Mouse (Mus musculus) retina, postnatal 7 days (tissue): ENCODE results near the gene Pla2g6.

Source experiments
- DNase-seq: peaks from one replicate; pipeline ENCODE4 v3.0.0-alpha.2; 2012; ENCODE audit warnings: low read depth, low spot score

Gene Pla2g6

DNA sequence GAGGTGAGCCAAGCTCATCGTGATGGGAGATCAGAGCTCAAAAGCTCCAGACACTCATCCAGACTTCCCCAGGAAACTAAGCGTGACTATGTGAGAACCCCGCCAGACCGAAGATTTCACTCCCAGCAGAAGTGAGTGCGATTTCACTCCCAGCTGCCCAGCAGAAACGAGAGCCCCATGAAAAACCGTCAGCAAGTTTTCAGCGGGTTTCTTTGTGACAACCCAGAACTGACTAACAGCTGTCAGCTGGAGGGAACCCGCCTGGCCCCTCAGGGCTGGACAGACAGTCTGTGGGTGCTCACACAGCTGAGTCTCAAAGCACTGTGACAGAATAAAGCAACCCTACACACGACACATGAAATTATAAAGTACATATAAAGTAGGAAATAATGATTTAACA lies 50.5 kb downstream of the Pla2g6 start:
- no peak for DNase-seq

GRCm38 (mm10) chr15:79273020-79273419 lies 55.2 kb downstream of the Pla2g6 start:
- DNase-seq = no peak

GRCm38 (mm10) chr15:79271124-79271746 lies 57.0 kb downstream of the Pla2g6 start:
- no peak for DNase-seq

DNA sequence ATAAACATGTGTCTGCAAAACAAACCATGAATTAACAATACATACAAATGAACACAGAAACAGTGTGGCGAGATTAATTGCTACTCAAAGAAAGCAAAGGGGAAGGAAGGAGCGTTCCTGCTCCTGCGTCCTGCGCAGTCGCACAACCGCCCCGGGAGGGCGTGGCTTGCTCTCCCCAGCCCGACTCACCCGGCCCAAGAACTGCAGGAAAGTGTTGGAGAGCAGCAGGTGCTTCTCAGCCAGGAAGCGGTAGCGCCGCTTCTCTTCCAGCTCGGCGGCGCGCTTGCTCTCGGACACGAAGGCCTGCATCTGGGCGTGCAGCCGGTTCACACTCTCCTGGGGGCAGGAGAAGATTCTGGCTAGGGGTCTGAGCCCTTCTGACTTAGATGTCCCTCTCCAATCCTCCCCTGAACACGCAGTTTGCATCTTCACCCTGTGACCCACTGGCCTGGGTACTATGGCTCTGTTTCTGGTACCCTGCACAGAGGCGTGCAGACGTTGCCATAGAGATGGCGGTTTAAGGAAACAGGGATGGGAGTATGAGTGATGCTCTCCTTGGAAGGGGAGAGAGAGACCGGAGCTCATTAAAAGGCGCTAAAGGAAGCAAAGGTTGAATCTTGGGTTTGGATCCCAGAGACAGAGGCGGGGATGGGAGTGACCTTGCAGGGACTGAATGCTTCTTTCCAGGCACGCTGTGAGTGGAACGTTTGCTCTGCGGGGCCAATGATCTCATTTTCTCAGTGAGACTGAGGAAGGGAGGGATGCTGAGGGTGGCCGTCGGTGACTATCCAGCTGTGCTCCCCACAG lies 57.7 kb downstream of the Pla2g6 start:
- DNase-seq = no peak

- DNase-seq = no peak
Observed at GRCm38 (mm10) chr15:79268521-79268920, 59.7 kb downstream of the Pla2g6 start.

- DNase-seq = no peak
Observed at GRCm38 (mm10) chr15:79265384-79265783, 62.8 kb downstream of the Pla2g6 start.

DNA sequence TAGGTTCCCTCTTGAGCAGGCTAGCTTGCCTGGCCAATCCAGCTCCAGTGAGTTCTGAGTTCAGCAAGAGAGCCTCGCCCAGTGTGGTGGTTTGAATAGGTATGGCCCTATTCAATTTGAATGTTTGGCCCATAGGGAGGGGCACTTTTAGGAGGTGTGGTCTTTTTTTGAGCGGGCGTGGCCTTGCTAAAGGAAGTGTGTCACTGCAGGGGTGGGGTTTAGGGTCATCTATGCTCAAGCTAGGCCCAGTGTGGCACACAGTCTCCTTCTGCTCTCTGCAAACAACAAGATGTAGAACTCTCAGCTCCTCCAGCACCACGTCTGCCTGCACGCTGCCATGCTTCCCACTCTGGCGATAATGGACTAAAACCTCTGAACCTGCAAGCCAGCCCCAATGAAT lies 64.5 kb downstream of the Pla2g6 start:
- DNase-seq = no peak

- DNase-seq = no peak
Observed at GRCm38 (mm10) chr15:79262786-79263309, 65.3 kb downstream of the Pla2g6 start.

GRCm38 (mm10) chr15:79262375-79262774 lies 65.8 kb downstream of the Pla2g6 start:
- no peak for DNase-seq

DNA sequence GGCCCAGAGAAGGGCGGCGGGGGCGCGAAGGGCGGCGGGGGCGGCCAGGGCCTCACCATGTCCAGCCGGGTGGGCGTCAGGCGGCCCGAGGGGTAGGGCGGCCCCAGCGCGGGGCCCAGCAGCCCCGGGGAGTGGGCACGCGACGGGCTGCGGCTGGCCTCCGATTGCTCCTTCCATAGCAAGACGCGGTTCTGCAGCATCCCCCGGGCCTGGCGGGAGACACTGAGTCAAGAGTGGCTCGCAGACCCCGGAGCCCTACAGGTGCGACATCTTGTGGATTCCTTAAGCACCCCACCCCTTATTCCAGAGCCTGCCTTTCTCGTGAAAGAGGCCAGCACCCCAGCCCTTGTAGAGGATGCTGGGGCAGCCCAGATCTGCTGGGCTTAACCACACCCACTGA lies 66.4 kb downstream of the Pla2g6 start:
- no peak for DNase-seq

DNA sequence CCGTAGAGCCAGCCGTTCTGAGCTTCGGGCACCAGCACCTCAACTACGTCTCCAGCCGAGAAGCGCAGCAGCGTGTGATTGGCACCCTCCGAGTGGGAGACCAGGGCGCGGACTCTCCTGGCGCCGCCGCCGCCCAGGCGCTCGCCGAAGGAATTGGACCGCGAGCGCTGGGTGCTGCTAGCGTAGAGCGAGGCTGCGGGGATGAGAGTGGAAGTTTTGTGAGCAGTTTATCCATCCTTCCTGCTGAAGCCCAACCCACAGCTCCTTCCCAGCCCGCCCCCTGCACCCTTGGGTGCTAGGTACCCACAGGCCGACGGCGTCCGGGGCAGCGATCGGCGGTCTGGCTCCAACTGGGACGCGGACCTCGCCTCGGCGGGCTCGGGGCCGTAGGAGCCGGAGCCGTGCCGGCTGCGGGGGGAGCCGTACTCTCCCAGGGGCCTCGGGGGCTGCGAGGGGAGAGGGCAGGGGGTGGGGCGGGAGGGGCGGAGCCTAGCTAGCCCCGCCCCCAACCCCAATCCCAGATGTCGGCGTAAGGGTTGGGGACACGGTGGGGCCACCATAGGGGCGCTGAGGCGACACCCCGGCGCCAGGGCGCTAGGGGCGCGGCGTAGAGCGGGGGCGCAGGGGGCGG lies 67.0 kb downstream of the Pla2g6 start:
- no peak for DNase-seq

- no peak for DNase-seq
Observed at GRCm38 (mm10) chr15:79258521-79258920, 69.7 kb downstream of the Pla2g6 start.

DNA sequence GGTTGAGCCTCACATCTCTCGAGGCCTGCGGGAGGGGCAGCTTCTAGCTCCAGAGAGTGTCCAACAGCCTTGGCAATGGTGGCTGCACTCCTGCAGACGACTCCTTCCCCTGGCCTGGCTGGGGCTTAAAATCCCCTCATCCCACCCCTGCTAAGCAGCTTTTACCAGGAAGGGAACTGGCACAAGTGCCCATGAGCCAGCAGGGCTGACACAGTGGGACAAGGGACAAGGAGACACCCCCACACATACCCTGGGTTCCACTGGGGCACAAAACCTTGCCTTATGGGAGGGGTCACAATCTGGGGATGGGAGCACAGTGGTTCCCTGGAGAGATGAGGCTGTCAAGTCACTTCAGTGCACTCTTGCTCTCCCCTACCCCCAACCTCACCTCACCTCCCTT lies 73.5 kb downstream of the Pla2g6 start, which contains the start of gene Slc16a8:
Gene Slc16a8, minus strand, starts transcription at position 101 of the 400 bp plus-strand sequence.
- no peak for DNase-seq

DNA sequence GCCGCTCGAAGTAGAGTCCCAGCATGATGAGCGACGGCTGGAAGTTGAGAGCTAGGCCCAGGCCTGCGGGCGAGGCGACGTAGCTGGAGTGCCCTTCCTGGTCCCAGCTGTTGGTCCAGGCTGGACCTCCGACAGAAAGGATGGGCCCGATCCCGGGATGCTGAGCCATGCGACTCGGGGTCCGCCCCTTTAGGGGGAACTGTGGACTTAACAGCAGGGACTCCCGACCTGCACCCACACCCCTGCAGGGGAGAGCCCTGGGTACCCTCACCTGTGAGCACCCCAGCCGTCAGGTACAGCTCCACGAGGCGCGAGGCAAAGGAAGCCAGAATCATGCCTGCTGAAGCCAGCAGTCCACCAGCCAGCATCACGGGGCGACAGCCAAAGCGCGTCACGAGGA lies 75.6 kb downstream of the Pla2g6 start:
- no peak for DNase-seq

DNA sequence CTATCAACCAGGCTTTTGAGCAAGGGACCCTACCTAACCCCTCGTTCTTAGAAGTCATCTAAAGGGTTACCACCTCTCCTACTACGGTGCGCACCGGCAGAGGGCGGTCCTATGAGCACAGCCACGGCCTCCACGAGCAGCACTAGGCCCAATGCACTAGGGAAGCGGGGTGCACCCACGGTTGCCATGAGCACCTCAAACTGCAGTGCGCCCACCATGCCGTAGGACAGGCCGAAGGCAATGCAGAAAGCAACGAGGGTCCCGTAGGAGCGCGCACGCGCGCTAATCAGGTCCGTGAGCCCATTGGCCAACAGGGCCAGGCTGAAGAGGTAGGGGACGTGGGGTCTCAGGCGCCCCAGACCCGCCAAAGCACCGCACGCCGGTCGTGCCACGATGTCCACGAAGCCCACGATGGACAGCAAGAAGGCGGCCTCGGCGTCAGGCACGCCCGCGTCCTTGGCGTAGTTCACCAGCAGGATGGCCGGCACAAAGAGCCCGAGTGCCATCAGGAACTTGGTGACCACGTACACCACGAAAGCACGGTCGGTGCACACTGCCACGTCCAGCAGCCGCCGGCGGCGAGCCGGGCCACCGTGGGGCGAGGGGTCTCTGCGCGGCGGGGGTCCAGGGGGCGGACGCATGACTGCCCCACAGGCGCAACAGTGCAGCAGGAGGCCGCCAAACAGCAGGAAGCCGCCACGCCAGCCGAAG lies 76.3 kb downstream of the Pla2g6 start:
- no peak for DNase-seq

- DNase-seq = no peak
Observed at GRCm38 (mm10) chr15:79251168-79251567, 77.0 kb downstream of the Pla2g6 start.

GRCm38 (mm10) chr15:79250236-79250635 lies 78.0 kb downstream of the Pla2g6 start:
- no peak for DNase-seq

DNA sequence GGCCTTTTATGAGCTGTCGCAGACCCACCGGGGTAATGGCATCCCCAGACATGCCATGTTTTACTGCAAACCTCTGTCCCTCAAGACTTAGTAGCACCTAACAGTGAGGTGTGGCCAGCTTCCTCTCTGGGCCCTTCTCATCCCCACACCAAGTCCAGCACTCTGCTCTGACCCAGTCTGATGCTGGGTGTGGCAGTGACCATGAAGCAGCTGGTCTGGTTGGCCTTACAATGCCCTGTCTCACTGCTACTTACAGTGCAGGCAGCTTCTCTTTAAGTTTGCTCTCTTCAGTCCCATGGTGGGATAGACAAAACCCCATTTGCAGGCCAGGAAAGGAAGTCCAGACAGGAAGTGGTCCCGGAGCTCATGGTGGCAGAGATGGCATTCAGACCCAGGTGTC lies 82.9 kb downstream of the Pla2g6 start:
- DNase-seq = no peak

GRCm38 (mm10) chr15:79244071-79244893 lies 83.9 kb downstream of the Pla2g6 start:
- no peak for DNase-seq

DNA sequence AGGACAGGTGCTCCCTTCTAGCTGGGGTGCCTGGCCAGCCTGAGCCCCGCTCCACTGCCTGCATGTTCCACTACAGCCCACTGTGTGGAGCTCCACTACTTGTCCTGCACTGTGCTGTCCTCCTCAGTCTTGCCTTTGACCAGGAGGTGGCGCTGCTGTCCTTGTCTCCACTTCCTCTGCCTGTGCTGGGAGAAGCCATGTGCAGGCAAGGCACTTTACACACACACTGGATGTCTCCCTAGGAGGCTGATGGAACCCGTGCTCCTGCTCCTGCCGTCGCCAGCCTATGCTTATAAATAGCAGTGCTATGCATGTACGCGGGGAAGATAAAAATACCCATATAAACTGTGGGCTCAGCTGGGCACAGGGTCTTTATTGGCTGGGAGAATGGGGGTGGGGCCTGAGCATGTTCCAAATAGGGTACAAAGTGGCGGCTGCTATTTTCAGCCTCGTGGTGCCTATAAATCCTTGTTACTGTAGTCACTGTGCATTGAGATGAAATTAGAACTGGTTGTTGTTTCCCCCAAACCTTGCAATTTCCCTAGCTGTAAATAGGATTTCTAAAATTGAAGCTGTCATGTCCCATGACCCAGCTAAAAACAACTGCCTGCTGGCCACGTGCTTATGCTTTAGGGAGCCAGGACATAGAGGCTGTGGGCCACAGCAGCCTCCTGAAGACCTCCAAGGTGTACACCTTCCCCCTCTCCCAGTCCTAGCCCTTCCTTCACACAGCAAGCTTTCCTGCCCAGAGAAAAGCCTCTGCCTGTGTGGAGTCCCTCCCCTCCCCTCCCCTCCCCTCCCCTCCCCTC lies 84.8 kb downstream of the Pla2g6 start:
- DNase-seq = peak; percentile 97
